Mouse (Mus musculus): ENCODE results near the gene Slc43a3. TPM values are rescaled to one million over a fixed set of nuclear protein-coding genes. Genes with fewer than 3 reads are reported as not detected.
"Not testable (repeated sequence)": the region's sequence is repeated elsewhere in the genome, so short reads cannot be mapped to it uniquely, and the experiment has no call there.

Gene Slc43a3
- polyA plus RNA-seq, 1 experiment = 45.3 TPM

DNA sequence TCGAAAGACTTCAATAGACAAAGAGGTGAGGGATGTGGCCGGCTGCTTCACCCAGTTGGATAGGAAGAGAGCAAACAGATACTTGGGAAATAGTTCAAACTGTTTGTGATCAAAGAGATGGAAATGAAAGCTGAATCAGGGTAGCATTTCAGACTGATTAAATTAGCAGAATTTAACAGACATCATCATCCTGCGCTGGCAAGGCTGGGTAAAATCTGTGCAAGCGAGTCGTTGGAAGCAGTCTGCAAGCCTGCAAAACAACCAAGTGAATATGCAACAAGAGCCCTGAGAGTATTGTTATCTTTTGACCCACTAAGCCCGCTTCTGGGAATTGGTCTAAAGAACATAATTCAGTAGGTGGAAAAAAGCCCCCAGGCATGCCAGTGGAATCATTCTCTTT, 43.0 kb upstream of the Slc43a3 start:
- H3K27me3 ChIP-seq (ENCODE audit: control insufficient read depth, insufficient read depth, low read length) = peaks cover 3% of the 10 kb centered on the region
- 67% methylated on average over 6 of the region's 6 CpGs for WGBS
- H3K27ac ChIP-seq (ENCODE audit: insufficient read depth, low read length) = no peak overlapping the region
- no peak for DNase-seq (ENCODE audit: low read depth in 1 of 2, low spot score in 2 of 2)
- H3K4me1 ChIP-seq (ENCODE audit: control insufficient read depth, insufficient read depth, insufficient read length) = no peaks in the 10 kb centered on the region; the same call in 1 of the 2 replicates
- no peak for TF ChIP-seq CTCF (IDR thresholded peaks at IDR 0.05; ENCODE audit: extremely low read depth, insufficient read depth, insufficient read length, insufficient replicate concordance)
- no peak for TF ChIP-seq POLR2A (IDR thresholded peaks at IDR 0.05; ENCODE audit: low read depth, low read length)
- H3K4me3 ChIP-seq (ENCODE audit: extremely low read depth, insufficient read depth, insufficient read length) = no peak overlapping the region
- H3K36me3 ChIP-seq (ENCODE audit: control insufficient read depth, insufficient read depth, low read length) = no peaks in the 10 kb centered on the region

DNA sequence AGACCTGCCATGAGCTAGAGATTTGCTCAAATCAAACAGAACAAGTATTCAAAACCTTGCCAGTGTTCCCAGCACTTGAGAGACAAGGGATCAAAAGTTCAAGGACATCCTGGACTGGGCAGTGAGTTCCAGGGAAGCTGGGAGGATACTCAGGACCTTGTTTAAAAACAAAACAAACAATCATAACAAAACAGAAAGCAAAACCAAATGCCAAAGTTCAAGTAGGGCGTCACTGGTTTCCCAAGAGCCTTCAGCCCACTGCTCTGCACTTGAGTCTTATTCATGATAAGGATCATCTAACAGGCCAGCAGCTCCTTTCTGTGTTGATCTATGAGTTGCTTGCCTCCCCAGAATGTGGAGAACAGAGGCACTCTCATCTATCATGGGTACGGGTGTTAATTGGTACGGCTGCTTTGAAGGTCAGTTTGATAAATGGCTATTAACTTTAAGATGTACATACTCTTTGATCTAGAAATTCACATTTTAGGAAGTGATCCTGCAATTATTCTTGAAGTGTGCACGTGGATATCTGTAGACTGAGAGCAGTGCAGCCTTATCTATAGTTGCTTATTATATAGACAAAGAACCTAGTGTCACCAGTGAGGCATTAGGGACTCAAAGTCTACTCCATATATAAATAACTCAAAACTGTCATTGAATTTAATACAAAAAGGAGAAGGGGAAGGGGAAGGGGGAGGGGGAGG, 40.7 kb upstream of the Slc43a3 start:
- Histone ChIP-seq H3K27ac (ENCODE audit: insufficient read depth, low read length) (no peak overlapping the region), H3K4me1 (ENCODE audit: control insufficient read depth, insufficient read depth, insufficient read length) (no peaks in the 10 kb centered on the region), H3K27me3 (ENCODE audit: control insufficient read depth, insufficient read depth, low read length) (no peaks in the 10 kb centered on the region), H3K36me3 (ENCODE audit: control insufficient read depth, insufficient read depth, low read length) (no peaks in the 10 kb centered on the region), H3K4me3 (ENCODE audit: extremely low read depth, insufficient read depth, insufficient read length) (no peak overlapping the region)
- 60% methylated on average over 4 of the region's 4 CpGs for WGBS
- TF ChIP-seq POLR2A (IDR thresholded peaks at IDR 0.05; ENCODE audit: low read depth, low read length) (no peak), CTCF (IDR thresholded peaks at IDR 0.05; ENCODE audit: extremely low read depth, insufficient read depth, insufficient read length, insufficient replicate concordance) (no peak)
- no peak for DNase-seq (ENCODE audit: low read depth in 1 of 2, low spot score in 2 of 2)

DNA sequence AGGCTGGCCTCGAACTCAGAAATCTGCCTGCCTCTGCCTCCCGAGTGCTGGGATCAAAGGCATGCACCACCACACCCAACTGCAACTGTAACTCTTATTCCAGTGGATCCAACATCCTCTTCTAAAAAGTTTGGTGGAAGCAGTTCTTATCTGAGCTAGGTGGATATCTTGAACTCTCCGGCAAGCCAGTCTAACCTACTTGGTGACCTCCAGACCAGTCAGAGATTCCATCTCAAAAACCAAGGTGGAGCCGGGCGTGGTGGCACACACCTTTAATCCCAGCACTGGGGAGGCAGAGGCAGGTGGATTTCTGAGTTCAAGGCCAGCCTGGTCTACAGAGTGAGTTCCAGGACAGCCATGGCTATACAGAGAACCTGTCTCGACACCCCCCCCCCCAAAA, 39.7 kb upstream of the Slc43a3 start:
- not testable (repeated sequence) for DNase-seq (ENCODE audit: low read depth in 1 of 2, low spot score in 2 of 2); H3K27ac ChIP-seq (ENCODE audit: insufficient read depth, low read length); H3K36me3 ChIP-seq (ENCODE audit: control insufficient read depth, insufficient read depth, low read length); H3K27me3 ChIP-seq (ENCODE audit: control insufficient read depth, insufficient read depth, low read length); H3K4me1 ChIP-seq (ENCODE audit: control insufficient read depth, insufficient read depth, insufficient read length); H3K4me3 ChIP-seq (ENCODE audit: extremely low read depth, insufficient read depth, insufficient read length)
- 96% methylated on average over 6 of the region's 6 CpGs for WGBS

DNA sequence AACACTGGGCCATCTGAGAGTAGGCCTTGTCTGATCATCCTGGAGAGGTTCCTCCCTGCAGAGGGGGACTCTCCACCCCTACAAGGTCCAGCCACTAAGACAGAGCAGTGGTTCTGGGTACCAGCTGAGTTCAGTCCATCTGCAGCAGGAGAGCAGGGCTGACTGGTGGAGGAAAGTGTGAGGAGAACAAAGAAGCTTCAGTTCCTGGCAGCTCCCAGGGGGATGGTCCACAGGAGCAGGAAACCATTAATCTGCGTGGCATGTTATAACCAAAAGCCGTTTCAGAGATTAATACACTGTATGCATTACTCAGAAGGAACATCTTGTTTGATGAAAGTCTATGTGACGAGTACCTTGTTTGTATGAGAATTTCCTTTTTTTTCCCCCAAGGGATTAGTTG, 23.7 kb upstream of the Slc43a3 start:
- DNase-seq (ENCODE audit: low read depth in 1 of 2, low spot score in 2 of 2) = no peak
- no peak overlapping the region for H3K27ac ChIP-seq (ENCODE audit: insufficient read depth, low read length)
- no peaks in the 10 kb centered on the region; the same call in 1 of the 2 replicates for H3K4me1 ChIP-seq (ENCODE audit: control insufficient read depth, insufficient read depth, insufficient read length)
- H3K36me3 ChIP-seq (ENCODE audit: control insufficient read depth, insufficient read depth, low read length) = no peaks in the 10 kb centered on the region
- H3K4me3 ChIP-seq (ENCODE audit: extremely low read depth, insufficient read depth, insufficient read length) = no peak overlapping the region
- no peak for TF ChIP-seq POLR2A (IDR thresholded peaks at IDR 0.05; ENCODE audit: low read depth, low read length)
- H3K27me3 ChIP-seq (ENCODE audit: control insufficient read depth, insufficient read depth, low read length) = no peaks in the 10 kb centered on the region
- WGBS = 37% methylated on average over 3 of the region's 3 CpGs

DNA sequence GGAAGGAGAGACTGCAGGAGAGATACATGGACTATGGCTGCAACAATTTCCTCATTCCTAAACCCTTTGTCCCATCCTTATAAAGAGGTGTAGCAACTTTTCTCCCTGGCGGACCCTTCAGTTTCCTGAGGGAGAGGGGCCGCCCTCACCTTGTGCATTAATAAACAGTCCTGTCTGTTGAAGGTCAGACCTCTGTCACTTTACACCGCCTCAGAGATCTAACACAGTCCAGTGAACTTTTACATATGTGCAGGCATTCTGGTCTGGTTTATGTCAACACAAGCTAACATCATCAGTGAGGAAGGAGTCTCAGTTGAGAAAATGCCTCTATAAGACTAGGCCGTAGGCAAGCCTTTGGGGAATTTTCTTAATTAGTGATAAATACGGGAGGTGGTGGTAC, 22.5 kb upstream of the Slc43a3 start:
- WGBS = 95% methylated on average over 5 of the region's 5 CpGs
- no peak overlapping the region for H3K27ac ChIP-seq (ENCODE audit: insufficient read depth, low read length)

DNA sequence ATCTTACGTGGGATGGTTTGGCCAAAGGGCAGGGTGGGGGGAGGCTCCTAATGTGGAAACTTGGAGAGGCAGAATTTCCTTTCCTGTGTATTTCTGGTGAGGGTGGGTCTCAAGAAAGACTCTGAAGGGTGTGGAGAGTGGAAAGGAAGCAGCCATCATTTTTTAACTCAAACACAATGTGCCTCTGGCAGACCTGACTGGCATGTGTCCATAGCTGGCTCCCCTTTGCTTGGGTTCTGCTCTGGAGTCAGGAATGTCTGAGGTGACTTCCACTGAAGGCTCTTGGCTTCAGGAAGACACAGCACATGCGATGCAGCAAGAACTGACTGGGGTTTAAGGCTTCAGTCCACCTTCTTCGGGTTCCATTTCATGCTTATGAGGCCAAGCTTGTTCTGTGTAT, 21.0 kb upstream of the Slc43a3 start:
- no peak overlapping the region for H3K4me3 ChIP-seq (ENCODE audit: extremely low read depth, insufficient read depth, insufficient read length)
- no peaks in the 10 kb centered on the region; the same call in 1 of the 2 replicates for H3K4me1 ChIP-seq (ENCODE audit: control insufficient read depth, insufficient read depth, insufficient read length)
- DNase-seq (ENCODE audit: low read depth in 1 of 2, low spot score in 2 of 2) = no peak
- 81% methylated on average over 3 of the region's 3 CpGs for WGBS
- TF ChIP-seq POLR2A (IDR thresholded peaks at IDR 0.05; ENCODE audit: low read depth, low read length) (no peak), CTCF (IDR thresholded peaks at IDR 0.05; ENCODE audit: extremely low read depth, insufficient read depth, insufficient read length, insufficient replicate concordance) (no peak)
- H3K27me3 ChIP-seq (ENCODE audit: control insufficient read depth, insufficient read depth, low read length) = no peaks in the 10 kb centered on the region
- H3K27ac ChIP-seq (ENCODE audit: insufficient read depth, low read length) = no peak overlapping the region
- H3K36me3 ChIP-seq (ENCODE audit: control insufficient read depth, insufficient read depth, low read length) = no peaks in the 10 kb centered on the region

More for the DNA sequence above, 22.5 kb upstream of the Slc43a3 start:
- no peak for DNase-seq (ENCODE audit: low read depth in 1 of 2, low spot score in 2 of 2)
- Histone ChIP-seq H3K27me3 (ENCODE audit: control insufficient read depth, insufficient read depth, low read length) (no peaks in the 10 kb centered on the region), H3K4me1 (ENCODE audit: control insufficient read depth, insufficient read depth, insufficient read length) (no peaks in the 10 kb centered on the region; the same call in 1 of the 2 replicates), H3K4me3 (ENCODE audit: extremely low read depth, insufficient read depth, insufficient read length) (no peak overlapping the region), H3K36me3 (ENCODE audit: control insufficient read depth, insufficient read depth, low read length) (no peaks in the 10 kb centered on the region)
- TF ChIP-seq POLR2A (IDR thresholded peaks at IDR 0.05; ENCODE audit: low read depth, low read length) (no peak), CTCF (IDR thresholded peaks at IDR 0.05; ENCODE audit: extremely low read depth, insufficient read depth, insufficient read length, insufficient replicate concordance) (no peak)

DNA sequence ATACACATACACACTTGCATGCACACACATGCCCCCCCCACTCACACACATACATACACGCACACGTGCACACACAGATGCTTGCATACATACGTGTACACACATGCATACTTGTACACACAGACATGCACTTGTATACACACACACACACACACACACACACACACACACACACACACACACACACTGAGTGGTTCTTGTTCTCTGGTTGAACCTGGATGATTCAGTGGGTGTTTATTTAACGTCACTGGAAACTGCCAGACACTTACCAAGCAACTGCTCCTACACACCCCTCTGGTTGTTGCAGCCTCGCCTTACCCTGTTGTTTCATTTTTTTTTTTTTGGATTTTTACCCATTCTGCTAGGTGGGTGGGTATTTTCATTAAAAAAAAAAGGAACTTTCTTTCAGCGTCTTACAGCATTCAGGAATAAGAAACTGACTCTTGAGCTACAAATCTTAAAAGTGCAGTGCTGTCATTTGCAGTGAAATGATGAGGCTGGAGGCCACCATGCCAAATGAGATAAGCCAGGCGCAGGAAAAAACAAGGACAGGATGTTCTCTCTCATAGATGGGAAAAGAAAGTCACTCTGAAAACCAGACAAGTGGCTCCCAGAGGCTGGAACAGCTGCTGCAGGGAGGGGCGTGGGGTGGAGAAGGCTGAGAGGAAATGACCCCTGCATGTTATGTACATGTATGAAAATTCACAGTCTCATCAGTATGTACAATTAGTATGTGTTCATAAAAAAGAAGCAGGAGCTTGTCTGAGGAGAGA, 19.6 kb upstream of the Slc43a3 start:
- 0 out of 2 replicates have a peak overlapping the region, but pooled peaks have one; percentile 33 for H3K27ac ChIP-seq (ENCODE audit: insufficient read depth, low read length)
- TF ChIP-seq CTCF (IDR thresholded peaks at IDR 0.05; ENCODE audit: extremely low read depth, insufficient read depth, insufficient read length, insufficient replicate concordance) (no peak), POLR2A (IDR thresholded peaks at IDR 0.05; ENCODE audit: low read depth, low read length) (no peak)
- no peak for DNase-seq (ENCODE audit: low read depth in 1 of 2, low spot score in 2 of 2)
- H3K36me3 ChIP-seq (ENCODE audit: control insufficient read depth, insufficient read depth, low read length) = no peaks in the 10 kb centered on the region
- H3K27me3 ChIP-seq (ENCODE audit: control insufficient read depth, insufficient read depth, low read length) = no peaks in the 10 kb centered on the region
- H3K4me1 ChIP-seq (ENCODE audit: control insufficient read depth, insufficient read depth, insufficient read length) = no peaks in the 10 kb centered on the region; the same call in 1 of the 2 replicates
- no peak overlapping the region for H3K4me3 ChIP-seq (ENCODE audit: extremely low read depth, insufficient read depth, insufficient read length)
- 62% methylated on average over 8 of the region's 8 CpGs for WGBS

Measured in spleen, adult 2 months (tissue).